ENCODE assay signal across 7 mouse cellular contexts in the genomic region with DNA sequence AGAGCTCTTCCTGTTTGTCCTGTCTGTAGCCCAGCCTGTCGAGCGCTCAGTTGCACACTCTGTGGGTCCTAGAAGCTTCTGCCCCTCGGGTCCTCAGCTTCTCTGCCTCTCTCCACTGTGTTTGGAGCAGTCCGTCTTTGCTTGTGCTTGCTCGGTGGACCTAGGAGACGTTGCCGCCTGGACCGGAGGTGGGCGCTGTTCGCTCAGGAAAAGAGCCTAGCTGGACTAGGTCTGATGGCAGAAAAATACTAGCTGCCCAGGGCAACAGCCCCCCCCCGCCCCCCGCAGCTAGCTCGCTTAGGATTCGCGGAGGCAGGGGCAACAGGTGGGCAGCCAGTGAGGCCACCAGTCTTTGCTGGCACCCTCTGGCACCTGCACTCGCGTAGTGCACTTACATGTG. TPM values are rescaled to one million over a fixed set of nuclear protein-coding genes. Genes with fewer than 3 reads are reported as not detected.
DNase-seq lines count a peak whose midpoint lies in the region; ATAC-seq and TF ChIP-seq lines count a peak whose summit lies in the region.

No protein-coding gene starts in this region.

- intact Hi-C loops in gastrocnemius, postnatal 36 days (cut with DNase I) = no loop called here

- 2% methylated on average over 17 of the region's 17 CpGs for WGBS in cerebellum, adult 2 months
- WGBS in forebrain, postnatal 0 days = 3% methylated on average over 17 of the region's 17 CpGs
- 3% methylated on average over 17 of the region's 17 CpGs for WGBS in kidney, embryonic 14.5 days
- 2% methylated on average over 17 of the region's 17 CpGs for WGBS in limb, embryonic 10.5 days

- H3K27me3 ChIP-seq in cerebellum, adult 2 months (ENCODE audit: control insufficient read depth, insufficient read depth, low read length) = peaks cover 10% of the 10 kb centered on the region; the same call in 1 of the 2 replicates
- H3K27me3 ChIP-seq in forebrain, postnatal 0 days (ENCODE audit: insufficient read depth, low read length) = no peaks in the 10 kb centered on the region; the same call in 1 of the 2 replicates
- peaks cover 61% of the 10 kb centered on the region for H3K27me3 ChIP-seq in kidney, embryonic 14.5 days (ENCODE audit: control insufficient read depth, insufficient read depth, low read length)
- H3K27me3 ChIP-seq in limb, embryonic 10.5 days (ENCODE audit: low read depth, poor library complexity, severe bottlenecking) = peaks cover 80% of the 10 kb centered on the region

- H3K4me2 ChIP-seq in forebrain, postnatal 0 days (ENCODE audit: low read depth) = peak overlapping the region; percentile 82
- H3K4me2 ChIP-seq in kidney, embryonic 14.5 days (replicated peaks; ENCODE audit: low read depth, low read length) = peak overlapping the region; percentile 40

- H3K9me3 ChIP-seq in forebrain, postnatal 0 days (ENCODE audit: low read length) = no peaks in the 10 kb centered on the region
- H3K9me3 ChIP-seq in kidney, embryonic 14.5 days (ENCODE audit: control insufficient read depth, low read length) = no peaks in the 10 kb centered on the region
- no peaks in the 10 kb centered on the region for H3K9me3 ChIP-seq in limb, embryonic 10.5 days (replicated peaks)

- no peak overlapping the region for H3K27ac ChIP-seq in cerebellum, adult 2 months (ENCODE audit: insufficient read depth, low read length)
- H3K27ac ChIP-seq in forebrain, postnatal 0 days (ENCODE audit: low read depth, low read length) = no peak overlapping the region
- no peak overlapping the region for H3K27ac ChIP-seq in kidney, embryonic 14.5 days (ENCODE audit: low read depth, low read length)
- H3K27ac ChIP-seq in limb, embryonic 10.5 days = no peak overlapping the region

- no peak overlapping the region for H3K4me3 ChIP-seq in cerebellum, adult 2 months (replicated peaks; ENCODE audit: insufficient read depth, low read depth, low read length)
- H3K4me3 ChIP-seq in forebrain, postnatal 0 days (ENCODE audit: low read depth, low read length) = peak overlapping the region; percentile 32
- H3K4me3 ChIP-seq in kidney, embryonic 14.5 days (ENCODE audit: low read length) = peak overlapping the region; percentile 19
- H3K4me3 ChIP-seq in limb, embryonic 10.5 days = peak overlapping the region; percentile 25; the same call in 1 of the 2 replicates

- TF ChIP-seq POLR2A in cerebellum, adult 2 months (IDR thresholded peaks at IDR 0.05; ENCODE audit: borderline replicate concordance, insufficient read depth, low read length) = no peak

- peak; percentile 62 for ATAC-seq in forebrain, postnatal 0 days
- peak; percentile 17; the same call in 1 of the 2 replicates for ATAC-seq in kidney, embryonic 14.5 days (ENCODE audit: low FRiP score, low TSS enrichment)

- H3K36me3 ChIP-seq in forebrain, postnatal 0 days (ENCODE audit: insufficient read depth) = no peaks in the 10 kb centered on the region
- H3K36me3 ChIP-seq in kidney, embryonic 14.5 days (ENCODE audit: control insufficient read depth, insufficient read depth, low read length) = no peaks in the 10 kb centered on the region
- no peaks in the 10 kb centered on the region for H3K36me3 ChIP-seq in limb, embryonic 10.5 days

- peak; percentile 60; the same call in 1 of the 2 replicates for TF ChIP-seq CTCF in cerebellum, adult 2 months (IDR thresholded peaks at IDR 0.05; ENCODE audit: borderline replicate concordance, insufficient read depth, low read depth, low read length)
- TF ChIP-seq CTCF in forebrain, postnatal 0 days (IDR thresholded peaks at IDR 0.05; ENCODE audit: low read depth) = peak; percentile 89

- H3K9ac ChIP-seq in forebrain, postnatal 0 days = peak overlapping the region; percentile 43
- 0 out of 2 replicates have a peak overlapping the region, but pooled peaks have one; percentile 2 for H3K9ac ChIP-seq in kidney, embryonic 14.5 days (ENCODE audit: low read depth, low read length)

- H3K4me1 ChIP-seq in cerebellum, adult 2 months (ENCODE audit: control insufficient read depth, insufficient read depth, low read length) = peaks cover 10% of the 10 kb centered on the region
- H3K4me1 ChIP-seq in forebrain, postnatal 0 days (ENCODE audit: insufficient read depth) = 0 out of 2 replicates have a peak, but pooled peaks cover 5% of the 10 kb centered on the region
- 0 out of 2 replicates have a peak, but pooled peaks cover 8% of the 10 kb centered on the region for H3K4me1 ChIP-seq in kidney, embryonic 14.5 days (ENCODE audit: control insufficient read depth, insufficient read depth, low read length)
- H3K4me1 ChIP-seq in limb, embryonic 10.5 days = peaks cover 34% of the 10 kb centered on the region

- DNase-seq in ZHBTc4 (ENCODE audit: low read depth, low spot score) = peak; percentile 90
- DNase-seq in cerebellum, adult 2 months = peak; percentile 45 to 47
- peak; percentile 91 for DNase-seq in forebrain, postnatal 0 days
- DNase-seq in limb, embryonic 10.5 days (ENCODE audit: low spot score) = peak; percentile 59
- DNase-seq in retina, embryonic 14.5 days (ENCODE audit: low spot score) = peak; percentile 84
- DNase-seq in gastrocnemius, postnatal 36 days = no peak

RNA-seq across cellular contexts. Expression of a gene that starts 3.2 kb away (rescaled TPM):
- polyA plus RNA-seq in cerebellum, adult 2 months (2012; rRNA removed) = 13.0 and 13.3 TPM in 2 replicates
- 22.2 and 28.3 TPM in 2 replicates for total RNA-seq in forebrain, postnatal 0 days (2014; rRNA removed)
- 3.3 and 9.2 TPM in 2 replicates for polyA plus RNA-seq in forebrain, postnatal 0 days (2015; fragmentation: Nextera tagmentation; extraction: Ambion mirVana)
- polyA plus RNA-seq in kidney, embryonic 14.5 days (2014; fragmentation: Nextera tagmentation; extraction: Ambion mirVana) = 0.51 and 0.76 TPM in 2 replicates
- polyA plus RNA-seq in limb, embryonic 10.5 days (2016; fragmentation: Nextera tagmentation; extraction: Ambion mirVana) = 0.05 and 0.06 TPM in 2 replicates
- not detected for total RNA-seq in gastrocnemius, postnatal 36 days (2021)

Comparison
In these comparisons a context has a peak if more than half of its experiments do, and no peak if none do; other contexts are left out.
1. DNase-seq: peak in ZHBTc4 (single experiment), cerebellum, adult 2 months (2 of 2), forebrain, postnatal 0 days (single experiment), limb, embryonic 10.5 days (single experiment) and retina, embryonic 14.5 days (single experiment); none in gastrocnemius, postnatal 36 days (0 of 2).